Mouse (Mus musculus) adrenal gland, postnatal 25 days (tissue): ENCODE measurements at regions not wholly inside any gene's neighbourhood (a gene's known extent, or its start where the extent isn't known, plus 50 kb on each side); places are given as distances from the start of the nearest gene placed in this dataset.

ENCODE experiments used
- DNase-seq: peaks from one replicate; pipeline ENCODE4 v3.0.0; 2021; ENCODE audit warnings: mixed read lengths

GRCm38 (mm10) chr14:48330965-48331622 lies 114.8 kb upstream of the Tmem260 start:
- peak; percentile 39 for DNase-seq

GRCm38 (mm10) chr14:48331623-48332000 lies 114.3 kb upstream of the Tmem260 start:
- no peak for DNase-seq

DNA sequence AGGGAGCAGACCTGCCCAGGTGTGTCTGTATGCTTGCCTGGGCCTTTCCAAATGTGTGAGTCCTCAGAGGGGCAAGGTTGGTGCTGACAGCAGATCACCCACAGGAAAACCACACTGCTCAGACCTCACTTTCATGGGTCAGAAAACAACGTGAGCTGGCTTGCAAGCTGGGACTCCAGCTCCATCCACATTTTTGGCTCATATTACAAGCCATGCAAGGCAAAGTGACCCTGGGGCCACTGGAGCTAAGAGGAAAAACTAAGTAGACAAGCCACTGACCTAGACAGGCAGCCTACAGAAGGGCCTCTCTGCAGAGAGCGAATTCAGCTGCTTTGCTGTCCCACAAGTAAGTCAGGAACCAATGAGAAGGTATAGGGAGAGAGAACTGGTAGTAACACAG lies 113.7 kb upstream of the Tmem260 start:
- DNase-seq: peak; percentile 13

GRCm38 (mm10) chr14:48332660-48333059 lies 113.3 kb upstream of the Tmem260 start:
- DNase-seq: peak; percentile 12

DNA sequence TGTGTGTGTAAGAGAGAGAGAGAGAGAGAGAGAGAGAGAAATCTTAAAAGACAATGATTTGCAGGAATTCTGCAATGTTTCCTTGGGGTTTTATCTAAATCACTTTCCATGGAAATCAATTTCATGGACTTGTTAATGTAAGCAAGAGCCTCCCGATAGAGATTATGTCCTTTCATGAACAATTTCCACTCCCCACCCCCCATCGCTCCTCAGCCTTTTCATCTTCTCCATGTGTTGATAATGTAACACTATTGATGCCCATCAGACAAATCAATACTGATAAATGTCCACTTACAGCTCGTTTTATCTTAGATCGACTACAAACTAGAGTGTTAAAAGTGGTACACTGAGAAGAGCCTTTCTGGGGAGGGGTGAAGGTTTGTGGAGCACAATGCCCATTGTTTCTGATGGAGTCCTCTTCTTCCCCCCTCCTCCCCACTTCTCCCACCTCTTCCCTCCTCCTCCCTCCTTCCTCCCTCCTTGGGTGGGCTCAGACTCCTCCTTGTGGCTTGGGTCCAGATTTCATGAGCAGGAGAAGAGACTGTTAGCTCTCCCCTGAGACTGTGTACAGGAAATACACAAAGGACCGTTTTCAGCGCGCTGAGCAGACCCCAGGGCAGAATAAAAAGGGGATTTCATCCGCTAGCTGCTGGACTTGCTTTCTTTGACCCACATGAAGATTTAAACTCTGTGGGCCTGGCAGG lies 111.7 kb upstream of the Tmem260 start:
- no peak for DNase-seq

GRCm38 (mm10) chr14:48339434-48339833 lies 106.5 kb upstream of the Tmem260 start:
- DNase-seq: no peak

GRCm38 (mm10) chr14:48342944-48343343 lies 103.0 kb upstream of the Tmem260 start:
- DNase-seq: no peak

- peak; percentile 14 for DNase-seq
Measured at GRCm38 (mm10) chr14:48345956-48346355, 100.0 kb upstream of the Tmem260 start.

GRCm38 (mm10) chr14:48349392-48350044 lies 96.4 kb upstream of the Tmem260 start:
- no peak for DNase-seq

DNA sequence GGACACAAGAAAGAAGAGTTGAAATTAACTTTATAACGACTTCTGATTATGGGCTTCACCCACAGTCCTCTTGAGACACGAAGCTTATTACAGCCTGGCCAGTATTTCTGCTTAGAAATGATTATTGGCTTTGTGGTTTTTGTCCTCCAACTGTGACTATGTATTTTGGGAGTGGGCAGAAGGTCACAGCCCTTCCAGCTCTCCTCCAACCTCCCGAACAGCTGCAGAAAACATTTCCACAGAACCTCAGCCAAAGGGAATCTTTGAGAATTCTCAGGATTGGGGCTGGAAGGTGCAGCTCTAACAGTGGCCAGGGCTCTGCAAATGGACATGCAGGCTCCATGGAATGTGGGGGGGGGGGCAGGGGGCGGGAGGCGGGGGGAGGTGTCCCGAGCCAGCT lies 94.3 kb upstream of the Tmem260 start:
- no peak for DNase-seq

DNA sequence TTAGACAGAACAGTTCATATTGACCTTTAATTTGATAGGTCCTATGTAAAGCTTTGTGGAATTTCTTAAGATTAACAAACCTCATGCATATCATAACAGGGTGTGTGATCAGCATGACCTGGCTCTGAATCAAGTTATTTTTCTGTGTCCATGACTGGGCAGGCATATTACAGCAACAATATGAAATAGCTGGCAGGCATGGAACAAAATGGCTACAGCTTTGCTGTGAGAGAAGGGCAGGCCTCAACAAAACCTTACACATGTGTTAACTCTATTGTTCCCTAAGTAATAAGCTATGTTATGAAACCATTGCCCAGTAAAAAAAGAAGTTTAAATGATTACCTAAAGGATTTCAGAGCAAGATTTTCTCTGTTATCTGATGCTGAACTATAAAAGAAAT lies 93.1 kb upstream of the Tmem260 start:
- no peak for DNase-seq

DNA sequence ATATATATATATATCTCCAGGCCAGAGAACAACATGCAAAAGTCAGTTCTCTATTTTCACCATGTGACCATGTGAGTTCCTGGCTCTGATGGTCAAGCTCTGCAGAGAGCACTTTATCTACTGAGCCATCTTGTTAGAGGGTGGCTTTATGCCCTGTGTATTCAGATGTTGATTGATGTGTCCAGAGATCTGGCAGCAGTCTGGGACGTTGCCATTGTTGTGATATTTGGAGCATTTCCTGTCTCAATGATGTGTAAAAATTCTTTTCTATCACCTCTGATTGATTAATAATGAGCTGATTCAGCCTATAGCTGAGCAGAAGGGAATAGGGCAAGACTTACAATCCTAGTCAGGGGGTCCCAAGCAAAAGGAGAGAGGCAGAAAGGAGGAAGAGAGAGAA lies 91.7 kb upstream of the Tmem260 start:
- no peak for DNase-seq

- no peak for DNase-seq
Measured at GRCm38 (mm10) chr14:48357441-48357840, 88.5 kb upstream of the Tmem260 start.

DNA sequence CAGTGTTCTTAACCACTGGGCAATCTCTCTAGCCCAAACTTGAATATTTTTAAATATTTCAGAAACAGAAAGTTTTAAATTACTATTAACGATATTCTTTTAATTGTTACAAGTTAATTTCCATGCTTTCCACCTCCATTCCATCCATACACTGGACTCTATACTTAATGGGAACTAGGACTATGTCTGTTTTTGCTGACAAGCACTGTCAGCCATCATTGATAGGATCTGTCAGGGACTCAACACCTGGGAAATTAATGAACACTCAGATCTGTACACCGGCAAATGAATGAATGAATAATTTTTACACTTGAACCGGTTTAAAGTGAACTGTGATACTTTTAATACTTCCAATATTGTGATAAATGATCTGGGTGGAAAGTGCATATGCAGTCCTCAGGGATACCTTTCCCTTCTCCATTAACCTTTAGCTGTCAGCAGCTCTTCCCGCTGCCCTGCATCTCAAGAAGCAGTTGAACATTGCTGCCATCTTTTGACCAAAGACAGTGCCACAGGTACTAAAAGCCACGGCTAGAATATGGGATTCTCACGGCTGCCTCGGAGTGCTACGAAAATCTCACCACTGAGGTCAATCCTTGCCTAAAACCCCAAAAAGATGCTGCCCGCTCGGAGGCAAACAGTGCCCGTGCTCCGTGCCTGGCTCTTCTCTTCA lies 87.3 kb upstream of the Tmem260 start:
- peak; percentile 16 for DNase-seq

GRCm38 (mm10) chr14:48361820-48362219 lies 84.1 kb upstream of the Tmem260 start:
- DNase-seq: no peak

- DNase-seq: peak; percentile 71
Measured at GRCm38 (mm10) chr14:48367006-48367405, 78.9 kb upstream of the Tmem260 start.

DNA sequence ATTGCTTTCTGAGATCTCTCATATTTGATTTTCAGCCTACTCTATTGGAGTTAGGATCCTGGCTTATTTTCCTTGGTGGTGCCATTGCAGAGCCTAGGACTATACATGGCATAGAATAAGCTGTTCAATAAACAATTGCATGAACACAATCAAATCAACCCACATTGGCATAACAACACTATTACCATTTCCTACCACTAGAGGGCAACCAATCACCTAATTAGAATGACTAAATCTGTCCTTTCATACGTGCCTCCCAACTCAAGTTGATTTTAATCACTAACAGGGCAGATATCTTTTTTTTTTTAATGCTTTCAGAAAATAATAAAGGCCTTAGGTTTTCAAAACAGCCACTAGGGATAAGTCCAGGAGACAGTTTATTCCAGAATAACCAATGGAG lies 75.6 kb upstream of the Tmem260 start:
- DNase-seq: no peak

GRCm38 (mm10) chr14:48371766-48372165 lies 74.2 kb upstream of the Tmem260 start:
- peak; percentile 6 for DNase-seq

- DNase-seq: no peak
Measured at GRCm38 (mm10) chr14:48376112-48376511, 69.8 kb upstream of the Tmem260 start.
